Mouse (Mus musculus) ES-Bruce4 (cell line): ENCODE measurements around the gene Naif1. TPM values are rescaled to one million over a fixed set of nuclear protein-coding genes. Genes with fewer than 3 reads are reported as not detected.
A peak's percentile ranks its signal among the peaks of the same experiment; 100 is the strongest.

Experiments used
- H3K27ac ChIP-seq: 2 replicates; pipeline ENCODE4 v1.5.1; 2012; ENCODE audit warnings: low read length, inconsistent platforms; ENCODE audit not compliant: insufficient read depth
- H3K27me3 ChIP-seq: 2 replicates; pipeline ENCODE4 v1.6.1; 2012; ENCODE audit warnings: mild to moderate bottlenecking, low read length, inconsistent platforms; ENCODE audit not compliant: control insufficient read depth, poor library complexity, insufficient read depth, severe bottlenecking
- H3K36me3 ChIP-seq: 2 replicates; pipeline ENCODE4 v1.6.1; 2012; ENCODE audit warnings: inconsistent platforms, mild to moderate bottlenecking, low read length, moderate library complexity; ENCODE audit not compliant: control insufficient read depth, poor library complexity, insufficient read depth, severe bottlenecking
- H3K4me1 ChIP-seq: one replicate; pipeline ENCODE4 v1.8.1; 2011; ENCODE audit warnings: low read length; ENCODE audit not compliant: control insufficient read depth, insufficient read depth
- H3K4me3 ChIP-seq: 2 replicates; pipeline ENCODE4 v1.5.1; 2011; ENCODE audit warnings: low read depth, mild to moderate bottlenecking, low read length
- H3K9ac ChIP-seq: 2 replicates; pipeline ENCODE4 v1.6.1; 2012; ENCODE audit warnings: low read depth, mild to moderate bottlenecking, inconsistent platforms; ENCODE audit not compliant: poor library complexity, severe bottlenecking
- H3K9me3 ChIP-seq: replicated peaks from 2 replicates; pipeline ENCODE4 v1.6.1; 2012; ENCODE audit warnings: mild to moderate bottlenecking, low read length, inconsistent platforms; ENCODE audit not compliant: control insufficient read depth, poor library complexity, insufficient read depth, severe bottlenecking
- CTCF ChIP-seq: IDR thresholded peaks from one replicate; pipeline ENCODE4 v1.8.1; 2011; ENCODE audit warnings: low read depth, low read length
- EP300 ChIP-seq: IDR thresholded peaks from 2 replicates; pipeline ENCODE4 v1.6.1; 2011; ENCODE audit warnings: low read depth, low read length; ENCODE audit not compliant: insufficient read depth
- POLR2A ChIP-seq: IDR thresholded peaks from one replicate; pipeline ENCODE4 v1.8.1; 2011; ENCODE audit warnings: low read length; ENCODE audit not compliant: insufficient read depth
- polyA plus RNA-seq: library from polyadenylated mRNA; stranded (reverse); fragments of >200 nt; gene quantifications from 2 replicates; pipeline ENCODE4 v1.2.4, GENCODE M21; 2011; ENCODE audit warnings: low read depth; ENCODE audit not compliant: missing spikeins, insufficient read depth, insufficient read length

The Naif1 gene
- polyA plus RNA-seq, 1 experiment = 3.0 TPM

DNA sequence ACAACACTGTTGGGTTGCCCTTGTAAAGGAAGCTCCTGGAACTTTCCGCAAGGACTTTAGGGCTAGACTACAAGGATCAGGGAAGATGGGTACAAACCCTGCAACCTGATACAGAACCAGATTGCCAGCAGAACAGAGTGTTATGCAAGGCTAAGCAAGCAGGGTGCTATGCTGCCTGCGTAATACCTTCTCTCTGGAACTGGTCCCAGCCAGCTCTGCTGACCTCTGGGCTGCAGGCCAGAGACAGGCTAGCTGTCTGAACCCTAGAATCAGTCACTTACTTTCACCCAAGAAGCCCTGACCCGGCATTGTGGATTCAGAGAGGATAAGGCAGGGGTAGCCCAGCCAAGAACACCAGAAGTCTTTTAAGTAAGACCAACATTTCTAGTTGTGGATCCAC is 30.9 kb upstream of the Naif1 start:
- no peak for TF ChIP-seq EP300
- no peak for TF ChIP-seq POLR2A
- TF ChIP-seq CTCF = no peak
- H3K9me3 ChIP-seq = no peaks in the 10 kb centered on the region
- no peak overlapping the region for H3K9ac ChIP-seq
- no peak overlapping the region for H3K4me3 ChIP-seq
- peaks cover 11% of the 10 kb centered on the region for H3K36me3 ChIP-seq
- H3K27me3 ChIP-seq = no peaks in the 10 kb centered on the region
- no peak overlapping the region for H3K27ac ChIP-seq
- H3K4me1 ChIP-seq = no peaks in the 10 kb centered on the region

DNA sequence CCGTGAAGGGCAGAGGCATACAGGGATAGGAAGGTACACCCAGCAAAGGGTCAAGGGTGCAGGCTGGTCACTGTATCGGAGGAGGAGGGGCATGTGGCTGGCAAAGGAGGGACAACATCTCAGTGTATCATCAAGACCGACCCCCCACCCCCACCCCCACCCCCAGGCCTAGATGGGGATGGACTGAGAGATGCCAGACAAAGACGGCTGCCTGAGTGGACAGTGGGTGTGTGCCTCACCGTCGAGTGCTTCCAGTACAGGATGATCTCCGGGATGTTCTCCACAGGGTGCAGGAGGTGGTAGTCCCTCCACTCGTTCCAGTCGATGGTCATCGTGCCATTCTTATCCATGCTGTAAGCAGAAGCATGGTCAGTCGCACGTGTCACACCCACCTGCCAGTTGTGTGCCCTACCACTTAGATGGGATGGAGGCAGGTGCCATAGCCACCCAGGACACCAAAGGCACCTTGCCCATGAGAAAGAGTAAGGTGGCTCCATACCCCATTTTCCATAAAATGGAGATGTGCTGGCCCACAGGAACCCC is 30.1 kb upstream of the Naif1 start:
- H3K27me3 ChIP-seq = no peaks in the 10 kb centered on the region
- no peak overlapping the region for H3K9ac ChIP-seq
- H3K36me3 ChIP-seq = peaks cover 11% of the 10 kb centered on the region
- no peak overlapping the region for H3K27ac ChIP-seq
- no peak overlapping the region for H3K4me3 ChIP-seq
- TF ChIP-seq EP300 = no peak
- TF ChIP-seq CTCF = no peak
- TF ChIP-seq POLR2A = no peak
- no peaks in the 10 kb centered on the region for H3K4me1 ChIP-seq
- H3K9me3 ChIP-seq = no peaks in the 10 kb centered on the region

DNA sequence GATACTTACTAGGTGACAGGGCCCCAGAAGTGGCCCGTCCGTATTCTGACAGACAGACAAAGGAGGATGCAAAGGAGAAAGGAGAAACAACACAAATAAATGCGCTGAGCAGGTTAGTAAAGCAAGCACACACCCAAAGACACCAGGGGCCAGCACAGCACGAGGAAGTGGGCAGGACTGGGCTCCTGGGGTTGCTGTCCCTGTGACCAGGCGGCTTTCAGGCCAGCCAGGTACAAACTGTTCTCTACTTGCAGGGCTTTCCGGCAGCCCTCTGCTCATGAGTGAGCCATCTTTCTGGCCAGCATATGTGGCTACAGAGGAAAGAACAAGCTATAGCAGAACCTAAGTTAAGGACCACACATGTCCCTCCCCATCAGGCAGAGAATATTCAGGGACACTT is 29.6 kb upstream of the Naif1 start:
- TF ChIP-seq POLR2A (no peak), EP300 (no peak), CTCF (no peak)
- no peak overlapping the region for H3K27ac ChIP-seq
- no peak overlapping the region for H3K4me3 ChIP-seq
- no peaks in the 10 kb centered on the region for H3K27me3 ChIP-seq
- H3K36me3 ChIP-seq = peaks cover 11% of the 10 kb centered on the region
- no peaks in the 10 kb centered on the region for H3K4me1 ChIP-seq
- no peaks in the 10 kb centered on the region for H3K9me3 ChIP-seq
- H3K9ac ChIP-seq = no peak overlapping the region

DNA sequence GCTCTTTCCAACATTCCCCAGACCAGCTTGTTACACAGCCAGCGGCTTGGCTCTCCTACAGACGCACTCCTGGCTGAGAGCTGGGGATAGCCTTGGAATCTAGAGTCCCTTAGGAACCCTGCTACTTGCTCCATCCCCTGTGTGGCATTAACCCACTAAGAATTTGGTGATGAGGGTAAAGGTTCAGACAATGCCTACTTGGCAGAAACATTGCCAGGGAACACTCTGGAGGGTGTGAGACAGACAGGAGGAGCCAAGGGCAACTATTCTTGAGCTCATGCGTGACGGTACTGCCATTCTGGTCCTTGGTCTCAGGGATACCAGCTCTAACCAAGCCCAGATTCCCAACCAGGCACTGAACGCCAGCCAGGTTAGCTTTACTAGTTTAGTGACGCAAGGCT is 28.4 kb upstream of the Naif1 start:
- H3K4me3 ChIP-seq = no peak overlapping the region
- H3K4me1 ChIP-seq = no peaks in the 10 kb centered on the region
- H3K36me3 ChIP-seq = 0 out of 2 replicates have a peak, but pooled peaks cover 6% of the 10 kb centered on the region
- H3K9me3 ChIP-seq = no peaks in the 10 kb centered on the region
- H3K27ac ChIP-seq = no peak overlapping the region
- H3K27me3 ChIP-seq = no peaks in the 10 kb centered on the region
- TF ChIP-seq EP300 (no peak), CTCF (no peak), POLR2A (no peak)
- no peak overlapping the region for H3K9ac ChIP-seq

GRCm38 (mm10) chr2:32423481-32424331 is 26.6 kb upstream of the Naif1 start:
- H3K4me1 ChIP-seq = no peaks in the 10 kb centered on the region
- H3K9me3 ChIP-seq = no peaks in the 10 kb centered on the region
- TF ChIP-seq EP300 (no peak), CTCF (no peak), POLR2A (no peak)
- no peaks in the 10 kb centered on the region for H3K36me3 ChIP-seq
- no peaks in the 10 kb centered on the region for H3K27me3 ChIP-seq
- no peak overlapping the region for H3K27ac ChIP-seq
- no peak overlapping the region for H3K9ac ChIP-seq
- H3K4me3 ChIP-seq = peak overlapping the region; percentile 38

DNA sequence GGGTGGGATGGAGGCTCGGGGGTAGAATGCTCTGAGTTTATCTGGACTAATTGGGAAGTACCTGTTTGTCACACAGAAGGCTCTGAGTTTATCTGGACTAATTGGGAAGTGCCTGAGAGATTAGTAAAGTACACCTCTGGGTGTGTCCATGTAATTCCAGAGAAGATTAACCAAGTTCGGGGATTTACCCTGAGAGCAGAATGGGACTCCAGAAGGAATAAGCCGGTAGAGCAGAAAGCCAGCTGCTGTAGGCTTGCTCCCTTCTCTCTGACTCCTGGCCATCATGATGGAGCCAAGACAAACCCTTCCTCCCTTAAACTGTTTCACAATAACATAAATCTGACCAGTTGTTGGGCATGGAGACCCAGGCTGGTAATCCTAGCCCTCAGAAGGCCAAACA is 25.5 kb upstream of the Naif1 start:
- Histone ChIP-seq H3K4me1 (no peaks in the 10 kb centered on the region), H3K9me3 (no peaks in the 10 kb centered on the region), H3K4me3 (no peak overlapping the region), H3K9ac (no peak overlapping the region), H3K27ac (no peak overlapping the region), H3K36me3 (no peaks in the 10 kb centered on the region), H3K27me3 (no peaks in the 10 kb centered on the region)
- no peak for TF ChIP-seq POLR2A
- no peak for TF ChIP-seq CTCF
- TF ChIP-seq EP300 = no peak
